Mouse (Mus musculus) adrenal gland, adult (tissue): ENCODE data around the gene Fermt2.
A peak's percentile ranks its signal among the peaks of the same experiment; 100 is the strongest.

Source experiments
- DNase-seq, 2 experiments: peaks; one replicate each; pipeline ENCODE4 v3.0.0; 2022 to 2023; ENCODE audit warnings: low spot score in 1 of 2; ENCODE audit not compliant: inconsistent age in 2 of 2

Fermt2 gene

DNA sequence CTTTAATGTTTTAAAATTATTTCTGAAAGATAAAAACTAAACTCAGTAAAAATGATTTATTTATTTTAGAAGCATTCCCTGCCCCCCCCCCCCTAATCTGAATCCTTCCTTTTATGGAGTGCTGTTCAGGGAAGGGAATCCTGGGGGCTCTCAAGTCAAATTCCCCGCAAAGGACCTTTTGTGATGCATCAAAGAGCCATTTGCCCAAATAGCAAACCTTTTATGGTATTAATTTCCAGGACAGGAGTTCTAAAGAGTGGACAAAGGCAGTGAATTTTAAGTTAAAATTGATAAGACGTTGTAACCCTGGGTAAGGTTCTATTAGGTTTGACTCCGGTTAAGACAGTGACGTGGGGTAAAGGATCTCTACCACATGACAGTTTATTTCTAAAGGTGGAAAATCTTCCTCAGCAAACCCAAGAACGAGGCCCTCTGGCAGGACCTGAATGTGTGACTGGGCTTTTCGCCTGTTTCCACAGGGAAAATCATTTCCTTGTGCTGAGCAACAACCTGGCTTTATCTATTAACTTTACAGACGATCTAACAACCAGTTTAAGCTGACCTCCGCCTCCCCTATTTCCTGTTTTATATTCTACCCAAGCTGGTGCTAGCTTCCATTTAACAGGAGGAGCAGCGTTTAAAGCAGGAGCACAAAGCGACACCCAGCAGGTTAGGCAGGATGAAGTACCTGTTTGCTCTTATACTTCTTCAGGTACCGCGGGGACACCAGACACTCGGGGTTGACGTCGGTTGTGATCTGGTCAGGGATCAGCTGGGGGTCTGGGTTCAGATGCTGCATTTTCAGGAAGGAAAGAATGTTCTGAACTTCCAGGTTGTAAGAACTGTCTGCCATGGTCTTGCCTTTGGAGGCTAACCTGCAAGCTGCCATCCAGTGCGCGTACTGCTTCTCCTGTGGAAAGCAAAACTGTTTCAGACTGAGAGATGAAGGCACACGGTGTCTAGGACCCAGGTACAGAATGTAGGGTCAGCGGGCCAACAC lies 65.6 kb downstream of the Fermt2 start:
- no peak for DNase-seq

DNA sequence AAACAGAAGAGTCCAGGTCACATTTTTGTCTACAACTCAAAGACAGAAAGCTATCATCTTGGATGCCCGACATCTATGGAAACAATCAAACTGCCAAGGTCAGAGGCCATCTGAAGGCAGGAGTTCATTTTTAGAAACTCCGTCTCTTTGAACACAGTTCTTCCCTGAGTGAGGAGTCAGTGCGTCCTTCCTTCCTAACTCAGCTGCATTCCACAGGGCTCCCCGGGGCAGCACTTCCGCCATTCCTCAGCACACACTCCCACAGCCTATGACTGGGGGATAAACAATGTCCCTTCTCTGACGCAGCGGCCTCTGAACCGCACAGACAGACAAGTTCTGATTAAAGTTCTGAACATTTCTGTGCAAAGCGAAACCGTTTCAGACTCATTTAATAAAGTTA lies 66.3 kb downstream of the Fermt2 start:
- DNase-seq, result peak; percentile 81 to 88

DNA sequence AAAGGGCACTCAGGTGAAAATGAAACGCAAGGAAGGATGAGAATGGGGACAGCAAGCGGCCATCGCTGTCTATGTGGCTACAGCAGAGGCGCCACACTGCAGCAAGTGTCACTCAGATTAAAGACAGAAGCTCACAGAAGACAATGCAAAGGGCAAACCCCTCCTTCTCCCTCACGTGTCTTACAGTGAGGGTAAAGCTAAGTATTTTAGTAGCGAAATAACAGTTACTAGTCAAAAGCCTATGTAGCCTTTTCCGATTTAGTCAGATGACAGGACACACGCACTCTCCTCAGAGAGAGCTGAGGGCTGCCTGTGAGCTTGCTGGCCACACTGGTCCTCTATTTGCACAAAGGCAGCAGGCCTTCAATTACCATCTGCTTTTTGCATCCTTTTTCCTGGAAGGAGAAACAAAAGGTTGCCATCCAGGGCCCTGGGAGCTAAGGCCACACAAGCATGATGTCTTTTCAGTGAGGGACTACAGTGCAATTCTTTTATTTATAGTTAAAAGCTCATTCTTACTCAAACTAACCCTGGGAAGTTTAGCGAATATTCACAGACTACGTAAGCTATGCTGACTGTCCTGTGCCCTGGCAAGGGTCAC lies 66.9 kb downstream of the Fermt2 start:
- no peak for DNase-seq

DNA sequence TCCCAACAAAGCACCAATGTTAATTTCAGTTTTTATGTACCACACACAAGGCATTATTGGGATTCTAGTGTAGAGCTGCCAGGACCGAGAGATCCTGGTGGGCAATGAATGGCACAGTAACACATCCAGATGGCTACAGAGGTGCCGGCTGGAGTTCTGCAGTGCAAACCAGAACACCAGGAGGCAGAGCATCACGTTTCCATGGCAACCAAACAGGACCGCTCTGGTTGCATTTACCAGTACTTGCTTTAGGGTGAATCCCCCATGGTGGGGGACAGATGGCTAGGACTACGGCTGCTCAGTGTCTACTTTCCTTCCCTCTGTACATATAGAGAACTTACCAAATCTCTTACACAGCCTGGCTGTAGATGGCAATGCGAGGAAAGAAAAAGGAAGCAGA lies 67.5 kb downstream of the Fermt2 start:
- DNase-seq, result no peak

DNA sequence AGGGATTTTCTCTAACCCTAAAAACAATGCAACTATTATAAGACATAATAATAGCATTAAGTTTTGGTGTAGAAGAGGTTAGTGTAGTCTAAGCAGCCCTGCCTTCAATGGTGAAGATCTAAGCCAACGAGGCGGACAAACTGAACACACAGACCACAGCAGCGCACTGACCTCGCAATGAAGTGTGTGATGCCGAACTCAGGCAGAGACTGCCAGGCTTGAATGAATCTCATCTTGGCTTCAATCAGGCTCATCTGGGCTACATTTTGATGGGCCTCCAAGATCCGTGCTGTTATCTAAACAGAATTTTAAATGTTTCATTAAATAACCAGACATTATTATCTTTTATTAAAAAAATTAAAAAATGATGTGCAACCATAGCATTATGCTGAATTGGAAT lies 68.0 kb downstream of the Fermt2 start:
- no peak for DNase-seq

DNA sequence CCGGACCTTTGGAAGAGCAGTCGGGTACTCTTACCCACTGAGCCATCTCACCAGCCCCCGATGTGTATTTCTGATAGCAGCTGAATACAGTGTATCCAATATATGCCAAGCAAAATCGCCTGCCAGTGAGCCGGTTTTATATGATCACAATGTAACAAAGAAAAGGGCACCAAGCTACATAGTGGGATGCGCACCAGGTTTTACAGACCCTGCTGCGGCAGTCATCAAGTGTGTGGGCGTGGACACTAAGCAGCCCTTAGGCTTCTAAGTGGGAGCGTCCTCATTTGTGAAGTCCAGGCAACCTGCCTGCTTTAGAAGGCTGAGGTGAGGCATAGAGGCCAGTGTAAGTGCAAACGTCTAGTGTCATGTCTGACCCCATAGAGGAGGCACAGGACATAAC lies 69.4 kb downstream of the Fermt2 start:
- no peak for DNase-seq

DNA sequence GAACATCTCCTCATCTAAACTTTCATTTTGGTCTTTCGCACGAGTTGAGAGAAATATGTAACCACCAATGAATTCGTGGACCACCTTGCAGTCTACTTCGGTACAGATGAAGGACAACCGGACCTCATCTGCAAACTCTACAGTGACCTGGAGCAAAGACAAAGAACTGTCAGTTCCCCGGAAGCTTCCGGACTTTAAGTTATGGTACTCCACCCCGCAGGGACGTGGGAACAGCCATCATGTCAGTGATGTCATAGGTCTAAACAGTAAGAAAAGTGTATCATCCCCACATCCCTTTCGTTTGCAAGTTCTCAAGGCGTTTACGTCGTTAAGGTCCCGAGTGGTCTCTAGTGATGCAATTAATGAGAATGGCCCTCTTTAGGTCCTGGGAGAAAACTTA lies 70.0 kb downstream of the Fermt2 start:
- DNase-seq, result no peak

DNA sequence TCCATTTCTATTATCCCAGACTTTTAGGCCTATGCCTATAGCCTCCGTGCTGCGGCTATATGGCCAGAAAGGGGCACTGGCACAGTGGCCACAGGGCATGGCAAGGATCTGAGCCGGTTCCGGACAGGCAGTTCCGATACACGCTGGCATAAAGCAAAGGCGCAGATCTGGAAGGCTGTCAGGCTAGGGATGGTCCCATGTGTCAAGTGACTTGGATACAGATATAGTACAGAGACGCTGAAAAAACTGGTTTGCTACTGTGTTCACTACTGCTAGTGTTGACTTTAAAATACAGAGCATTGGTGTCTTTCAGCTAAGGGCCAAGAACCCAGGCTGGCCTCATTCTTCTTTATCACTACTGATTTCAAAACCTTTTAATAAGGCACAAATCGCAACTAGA lies 72.9 kb downstream of the Fermt2 start:
- peak in 1 of 2 experiments; percentile 52 for DNase-seq

DNA sequence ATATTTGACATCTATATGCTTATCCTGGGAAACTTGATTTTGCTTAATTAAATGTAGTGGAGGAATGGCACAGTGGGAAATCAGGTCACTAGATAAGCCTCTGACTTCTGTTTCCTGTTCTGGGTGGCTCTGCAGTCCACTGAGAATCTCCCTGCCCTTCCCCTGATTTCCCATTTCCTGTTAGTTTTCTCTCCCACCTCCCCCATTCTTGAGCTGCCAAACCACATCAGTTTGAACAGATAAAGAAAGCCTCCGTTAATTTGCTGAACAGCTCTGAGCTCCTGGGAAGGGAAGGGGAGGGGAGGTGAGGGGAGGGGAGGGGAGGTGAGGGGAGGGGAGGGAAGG lies 73.4 kb downstream of the Fermt2 start:
- DNase-seq, result peak in 1 of 2 experiments; percentile 52

DNA sequence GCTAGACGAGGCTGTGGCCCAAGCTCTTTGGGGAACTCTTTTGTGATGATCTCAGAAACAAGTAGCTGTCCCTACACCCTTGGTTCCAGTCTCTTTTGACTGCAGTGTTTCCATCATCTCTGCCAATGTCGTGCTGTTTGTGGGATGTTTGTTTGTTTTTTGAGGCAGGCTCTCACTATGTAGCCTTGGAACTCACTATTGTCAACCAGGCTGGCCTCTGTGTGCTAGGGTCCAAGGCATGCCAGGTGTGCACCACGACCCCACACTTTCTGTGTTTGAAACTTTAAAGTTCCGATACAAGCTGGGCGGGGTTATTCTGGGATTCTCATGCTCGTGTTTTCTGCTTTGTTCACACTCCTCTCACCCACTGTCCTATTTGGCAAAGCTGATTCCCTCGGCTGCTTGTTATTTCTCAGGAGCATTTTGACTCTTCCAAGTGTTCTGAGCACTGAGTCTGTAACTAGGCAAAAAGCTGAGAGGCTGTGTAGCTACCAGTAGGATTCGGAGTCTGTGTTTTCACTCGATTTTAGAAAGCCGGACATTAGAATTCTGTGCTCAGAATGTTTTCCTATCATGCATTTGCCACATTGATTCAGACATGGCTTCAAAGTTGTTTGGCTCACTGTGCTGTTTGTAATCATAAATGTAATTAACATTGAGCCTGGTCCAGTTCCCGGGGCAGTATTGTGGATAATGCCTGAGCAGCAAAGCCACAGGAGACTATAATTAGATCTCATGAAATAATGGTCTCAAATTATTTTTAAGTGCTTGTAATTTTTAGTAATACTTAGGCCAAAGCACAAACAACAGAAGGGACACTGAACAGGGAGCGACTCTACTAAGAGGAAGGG lies 74.0 kb downstream of the Fermt2 start:
- peak in 1 of 2 experiments; percentile 40 for DNase-seq

DNA sequence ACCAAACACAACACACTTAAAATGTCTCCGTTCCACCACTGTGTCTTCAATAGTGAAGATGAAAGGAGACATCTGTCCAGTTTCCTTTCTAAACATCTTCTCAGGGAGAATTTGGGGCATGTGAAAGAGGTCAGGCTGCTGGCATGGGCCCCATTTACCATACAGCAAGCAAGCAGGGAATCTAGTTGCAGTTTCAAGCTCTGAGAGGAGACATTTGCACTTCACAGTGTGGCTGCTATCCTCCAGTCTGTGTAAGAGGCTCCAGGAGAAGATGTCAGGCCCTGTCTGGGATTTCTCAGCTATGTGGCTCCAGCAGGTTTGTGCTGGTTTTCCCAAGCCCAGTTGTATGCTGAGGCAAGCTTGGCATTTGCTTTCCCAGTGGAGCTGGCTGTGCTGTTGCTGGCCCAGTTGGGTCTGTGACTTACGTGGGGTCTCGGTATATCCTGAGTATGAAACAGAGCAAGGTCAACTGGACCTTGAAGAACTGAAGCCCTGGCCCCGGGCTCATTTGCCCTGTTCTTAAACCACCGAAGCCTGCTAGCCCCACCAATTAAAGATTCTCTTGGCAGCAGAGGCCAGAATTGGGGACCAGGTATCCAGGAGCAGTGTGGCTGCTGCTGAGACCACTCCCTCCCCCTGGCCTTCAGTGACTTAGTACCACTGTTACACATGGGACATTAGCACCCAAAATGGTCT lies 76.2 kb downstream of the Fermt2 start:
- peak in 1 of 2 experiments; percentile 41 for DNase-seq

DNA sequence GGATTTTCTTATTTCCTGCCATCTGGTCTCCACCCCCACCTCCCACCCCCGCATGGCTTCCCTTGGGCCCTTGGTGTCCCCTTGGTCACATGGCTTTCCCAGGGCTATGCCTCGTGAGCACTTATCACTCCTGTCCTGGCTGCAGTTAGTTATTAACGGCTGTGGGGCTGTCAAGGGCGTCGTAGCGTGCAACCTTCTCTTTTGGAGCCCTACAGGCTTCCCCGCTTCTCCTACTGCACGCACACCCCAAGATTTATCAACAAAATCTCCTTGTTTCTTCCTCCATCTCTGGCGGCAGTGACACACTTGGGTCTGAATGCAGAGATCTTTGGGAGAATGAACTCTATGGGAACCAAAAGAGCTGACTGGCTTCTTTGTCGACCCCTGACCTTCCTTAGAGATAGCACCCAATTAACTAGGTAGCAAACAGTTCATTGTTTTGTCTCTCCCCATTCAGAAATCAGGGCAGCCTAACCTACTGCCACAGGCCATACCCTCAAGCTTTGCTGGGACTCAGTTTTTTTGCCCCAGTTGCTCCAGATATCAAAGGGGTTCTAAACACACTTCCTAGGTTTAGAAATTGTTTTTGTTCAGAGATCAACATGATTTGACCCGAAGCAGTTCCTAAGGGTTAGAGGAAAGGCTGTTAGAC lies 76.9 kb downstream of the Fermt2 start:
- DNase-seq, result peak in 1 of 2 experiments; percentile 57

DNA sequence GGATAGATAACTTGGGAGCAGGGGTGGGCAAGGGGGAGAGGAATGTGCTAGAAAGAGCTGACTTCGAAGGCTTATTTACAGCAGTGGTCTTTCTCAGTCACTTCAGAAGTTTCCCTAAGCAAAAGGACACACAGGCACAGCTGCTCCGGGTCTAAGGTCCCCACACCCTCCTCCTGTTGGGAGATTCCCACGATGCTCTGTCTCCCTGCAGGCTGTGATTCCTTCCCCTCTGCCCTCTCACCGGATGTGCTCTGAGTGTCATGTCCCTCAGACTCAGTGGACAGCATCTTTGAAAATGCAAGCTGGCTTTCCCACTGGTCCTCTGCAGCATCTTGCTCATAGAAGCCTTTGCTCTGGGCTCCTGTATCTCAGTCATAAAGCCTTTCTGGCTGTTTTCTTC lies 77.8 kb downstream of the Fermt2 start:
- no peak for DNase-seq

DNA sequence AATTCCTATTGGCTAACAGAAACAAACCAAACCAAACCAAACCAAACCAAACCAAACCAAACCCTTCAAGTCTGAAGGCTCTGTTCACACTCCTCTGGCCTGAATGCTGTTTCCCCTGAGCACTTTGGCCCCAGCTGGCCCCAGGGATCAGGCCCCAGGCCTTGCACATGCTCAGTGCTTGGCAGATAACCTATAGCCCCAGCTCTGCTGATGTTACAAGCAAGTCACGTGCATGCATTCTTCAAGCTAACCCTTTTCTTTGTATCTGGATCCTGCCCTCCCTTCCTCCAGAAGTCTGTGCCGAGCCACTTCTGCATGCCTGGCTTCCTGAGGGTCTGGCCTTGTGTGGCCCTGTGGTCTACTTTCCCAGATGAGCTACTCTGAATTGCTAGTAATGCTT lies 78.8 kb downstream of the Fermt2 start:
- no peak for DNase-seq

DNA sequence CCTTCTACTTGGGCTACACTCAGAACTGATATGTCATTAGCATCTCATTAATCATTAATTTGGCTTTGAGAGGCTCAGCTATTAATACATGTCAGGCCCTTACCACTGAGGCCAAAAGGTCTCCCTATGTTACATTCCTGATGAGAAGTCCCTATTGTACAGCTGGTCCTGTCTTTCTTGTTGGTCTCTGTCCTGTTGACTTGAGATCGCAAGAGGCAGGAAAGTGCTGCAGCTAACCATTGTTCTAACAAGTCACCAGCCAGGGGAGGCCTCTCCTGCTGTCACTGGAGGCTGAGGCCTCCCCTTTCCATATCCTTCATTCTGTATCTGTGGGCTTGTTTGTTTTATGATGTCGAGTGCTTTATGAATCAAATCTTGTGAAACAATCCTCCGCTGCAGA lies 83.1 kb downstream of the Fermt2 start:
- DNase-seq, result no peak

DNA sequence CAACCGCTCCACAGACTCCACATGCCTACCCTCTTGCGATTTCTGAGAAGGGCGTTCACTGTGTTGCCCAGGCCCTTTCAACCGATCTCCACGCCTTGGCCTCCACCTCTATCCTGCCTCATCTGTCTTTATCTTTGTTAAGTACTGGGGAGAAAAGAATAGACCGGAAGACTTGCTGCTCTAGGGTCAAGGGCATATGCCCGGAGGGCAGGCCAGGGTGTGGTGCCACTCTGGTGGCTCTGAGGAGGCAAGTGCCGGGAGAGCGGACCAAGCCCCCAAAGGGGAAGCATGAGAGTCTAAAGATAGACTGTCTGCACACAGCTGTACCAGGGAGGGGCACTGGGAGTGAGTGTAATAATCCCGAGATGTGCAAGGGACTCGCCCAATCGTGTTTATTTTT lies 84.5 kb downstream of the Fermt2 start:
- DNase-seq, result peak in 1 of 2 experiments; percentile 30

DNA sequence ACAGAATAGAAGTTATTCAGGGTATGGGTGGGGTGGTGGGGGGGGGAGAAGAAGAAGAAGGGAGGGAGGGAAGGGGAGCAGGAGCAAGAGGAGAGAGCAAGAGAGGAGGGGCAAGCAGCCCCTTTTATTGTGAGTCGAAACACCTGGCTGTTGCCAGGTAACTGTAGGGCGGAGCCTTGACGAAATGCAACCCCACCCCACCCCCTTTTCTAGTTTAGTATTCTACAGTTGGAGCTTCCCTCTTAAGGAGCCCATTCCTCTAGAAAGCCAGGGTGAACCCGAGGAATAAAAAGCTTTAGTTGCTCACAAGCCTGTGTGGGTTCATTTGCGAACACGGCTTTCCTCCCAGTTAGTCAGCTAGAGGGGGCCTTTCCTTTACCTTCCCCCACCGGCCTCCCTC lies 85.0 kb downstream of the Fermt2 start:
- DNase-seq, result no peak

DNA sequence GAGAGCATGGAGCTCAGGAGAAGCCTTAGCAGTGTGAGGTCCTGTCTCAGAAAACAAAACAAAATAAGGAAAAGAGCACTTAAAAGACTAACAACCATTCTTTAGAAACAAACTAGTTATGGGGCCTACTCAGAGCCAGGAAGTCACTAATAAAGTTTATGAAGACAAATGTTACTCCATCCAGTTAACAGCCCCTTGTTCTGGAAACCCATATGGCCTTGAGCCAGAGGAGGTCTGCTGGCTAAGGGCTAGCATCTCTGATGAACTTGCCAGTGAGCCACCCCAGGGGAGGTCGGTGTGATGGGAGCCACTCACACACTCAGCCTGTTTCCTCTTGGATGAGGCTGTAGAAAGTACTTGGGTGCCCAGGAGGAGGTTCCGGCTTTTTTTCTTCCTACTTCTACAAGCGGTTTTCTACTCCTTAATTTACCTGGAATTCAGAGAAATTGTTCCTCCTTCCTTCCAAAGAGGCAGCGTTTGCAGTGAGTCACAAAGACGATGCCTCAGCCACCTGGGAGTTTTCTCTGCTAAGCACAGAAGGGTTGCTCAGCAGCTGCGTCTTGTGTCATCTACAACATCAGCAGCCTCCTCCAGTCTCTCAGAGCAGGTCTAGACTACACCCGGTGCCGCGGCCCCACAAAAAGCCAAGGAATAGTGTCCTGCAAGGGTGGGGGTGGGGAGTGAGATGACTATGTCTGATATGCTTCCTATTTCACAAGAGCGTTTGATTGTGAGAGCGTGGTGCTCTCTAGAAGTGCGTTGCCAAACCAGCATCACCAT lies 86.9 kb downstream of the Fermt2 start:
- no peak for DNase-seq

DNA sequence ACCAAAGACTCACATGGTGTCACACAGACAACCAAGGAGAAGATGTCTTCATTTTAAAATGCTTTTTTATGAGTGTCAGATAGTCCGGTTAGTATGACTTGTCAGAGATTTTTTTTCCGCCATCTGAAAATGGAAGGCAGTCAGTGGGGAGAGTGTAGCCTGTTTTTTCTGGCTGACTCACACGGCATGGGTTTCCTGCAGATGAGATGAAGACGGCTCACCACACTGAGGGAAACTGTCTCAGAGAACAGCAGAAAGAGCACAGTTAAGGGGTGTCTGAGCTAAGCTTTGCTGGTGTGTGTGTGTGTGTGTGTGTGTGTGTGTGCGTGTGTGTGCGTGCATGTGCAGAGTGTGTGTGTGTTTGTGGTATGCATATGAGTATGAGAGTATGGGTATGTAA lies 88.6 kb downstream of the Fermt2 start:
- DNase-seq, result no peak

DNA sequence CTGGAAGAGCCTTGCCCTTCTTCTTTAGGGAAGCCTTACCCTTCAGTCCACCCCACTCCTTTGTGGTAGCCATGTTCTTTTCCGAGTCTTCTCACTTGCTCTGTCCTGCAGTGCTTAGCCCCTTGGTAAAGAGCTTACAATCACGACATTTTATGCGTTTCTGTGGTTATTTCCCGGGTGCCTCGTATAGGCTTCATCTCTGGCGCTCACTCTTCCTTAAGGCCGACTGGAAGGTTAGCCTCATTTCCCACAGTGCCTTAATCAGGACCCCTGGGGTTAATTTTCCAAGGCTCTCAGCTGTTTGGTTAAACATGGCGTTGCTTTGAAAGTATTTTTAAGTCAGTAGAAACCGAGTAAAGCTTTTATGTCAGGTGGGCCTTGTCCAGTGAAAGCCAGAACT lies 90.5 kb downstream of the Fermt2 start:
- DNase-seq, result no peak
